ENCODE assay signal across 8 mouse cellular contexts in the genomic region with DNA sequence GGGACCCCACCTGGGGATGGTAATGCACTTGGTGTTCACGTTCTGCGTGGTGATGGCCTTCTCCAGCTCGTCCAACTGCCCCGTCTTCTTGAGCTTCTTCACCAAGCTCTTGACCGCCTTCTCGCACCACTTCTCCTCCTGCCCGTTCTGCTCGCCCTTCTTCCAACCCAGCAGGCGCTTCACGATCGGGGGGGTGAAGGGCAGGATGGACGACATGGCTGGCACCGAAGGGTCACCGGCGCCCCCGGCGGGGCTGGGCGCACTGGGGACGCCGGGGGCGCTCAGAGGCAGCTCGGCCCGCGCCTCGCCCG. TPM values are rescaled to one million over a fixed set of nuclear protein-coding genes. Genes with fewer than 3 reads are reported as not detected.
DNase-seq lines count a peak whose midpoint lies in the region; ATAC-seq and TF ChIP-seq lines count a peak whose summit lies in the region.

No protein-coding gene starts in this region.

- peak overlapping the region; percentile 72 for H3K9ac ChIP-seq in hindbrain, embryonic 16.5 days (ENCODE audit: low read depth, low read length)

- under 1% methylated on average over 26 of the region's 26 CpGs for WGBS in hindbrain, embryonic 16.5 days

- no peaks in the 10 kb centered on the region for H3K36me3 ChIP-seq in hindbrain, embryonic 16.5 days (ENCODE audit: control insufficient read depth, insufficient read depth, low read length)
- H3K36me3 ChIP-seq in myocyte (ENCODE audit: control insufficient read depth, insufficient read depth), result no peaks in the 10 kb centered on the region

- peak overlapping the region; percentile 85 for H3K4me3 ChIP-seq in layer of hippocampus, adult 2 months
- H3K4me3 ChIP-seq in brown adipose tissue, adult 24 weeks (ENCODE audit: insufficient read depth, low read depth, low read length), result peak overlapping the region; percentile 87
- peak overlapping the region; percentile 60 for H3K4me3 ChIP-seq in hindbrain, embryonic 16.5 days (ENCODE audit: low read length)
- peak overlapping the region; percentile 92 for H3K4me3 ChIP-seq in myocyte

- H3K4me1 ChIP-seq in brown adipose tissue, adult 24 weeks (ENCODE audit: control insufficient read depth, insufficient read depth, insufficient read length, low read length), result peaks cover 10% of the 10 kb centered on the region
- peaks cover 36% of the 10 kb centered on the region for H3K4me1 ChIP-seq in hindbrain, embryonic 16.5 days (ENCODE audit: control insufficient read depth, insufficient read depth, low read depth, low read length)

- peaks cover 3% of the 10 kb centered on the region; the same call in 1 of the 2 replicates for H3K9me3 ChIP-seq in hindbrain, embryonic 16.5 days (ENCODE audit: control insufficient read depth, low read length)

- H3ac ChIP-seq in myocyte (ENCODE audit: control insufficient read depth, insufficient read length), result peak overlapping the region; percentile 96

- H3K27ac ChIP-seq in layer of hippocampus, adult 2 months, result peak overlapping the region; percentile 90
- H3K27ac ChIP-seq in brown adipose tissue, adult 24 weeks (replicated peaks; ENCODE audit: low read depth, low read length), result peak overlapping the region; percentile 54
- peak overlapping the region; percentile 80 for H3K27ac ChIP-seq in hindbrain, embryonic 16.5 days (ENCODE audit: low read depth, low read length)

- H3K4me2 ChIP-seq in hindbrain, embryonic 16.5 days (ENCODE audit: low read length), result peak overlapping the region; percentile 99
- peak overlapping the region; percentile 77 for H3K4me2 ChIP-seq in myocyte (ENCODE audit: low read depth)

- no peaks in the 10 kb centered on the region; the same call in 1 of the 2 replicates for H3K27me3 ChIP-seq in hindbrain, embryonic 16.5 days (replicated peaks; ENCODE audit: control insufficient read depth, insufficient read depth, low read length)
- H3K27me3 ChIP-seq in myocyte (ENCODE audit: control insufficient read depth, insufficient read depth, insufficient read length), result no peaks in the 10 kb centered on the region

- ATAC-seq in hindbrain, embryonic 16.5 days, result no peak

- peaks cover 31% of the 10 kb centered on the region for H3K79me2 ChIP-seq in myocyte (ENCODE audit: control insufficient read depth, insufficient read depth)

- no peak for TF ChIP-seq CTCF in layer of hippocampus, adult 2 months (conservative IDR thresholded peaks at IDR 0.05)

- no peak for DNase-seq in layer of hippocampus, adult 2 months (ENCODE audit: low spot score in 2 of 2)
- no peak for DNase-seq in layer of hippocampus, adult 11-12 months (ENCODE audit: low spot score)
- DNase-seq in Muller cell, postnatal 12 days (ENCODE audit: inconsistent ontology term), result no peak
- DNase-seq in layer of hippocampus, adult 8-10 months (ENCODE audit: low spot score in 2 of 2), result no peak
- DNase-seq in retina, embryonic 14.5 days (ENCODE audit: low spot score), result no peak

- TF ChIP-seq POLR2A in myocyte (IDR thresholded peaks at IDR 0.05; ENCODE audit: insufficient read length, low read depth), result no peak

TF ChIP-seq in myocyte, 11 proteins besides CTCF, POLR2A, EP300 and RAD21:
- TF ChIP-seq CEBPB (IDR thresholded peaks at IDR 0.05; ENCODE audit: insufficient read depth, poor library complexity, severe bottlenecking) (no peak), TCF3 (IDR thresholded peaks at IDR 0.05; ENCODE audit: insufficient read length, low read depth) (no peak), SRF (IDR thresholded peaks at IDR 0.05; ENCODE audit: control insufficient read depth, insufficient read length, low read depth) (no peak), MAX (IDR thresholded peaks at IDR 0.05; ENCODE audit: low read depth) (no peak), USF1 (IDR thresholded peaks at IDR 0.05; ENCODE audit: low read depth) (no peak), MYOG (IDR thresholded peaks at IDR 0.05; ENCODE audit: control insufficient read depth in 1 of 3, insufficient read depth in 1 of 3, insufficient read length in 2 of 3, low read depth in 2 of 3) (no peak), E2F4 (IDR thresholded peaks at IDR 0.05; ENCODE audit: insufficient read depth) (no peak), TCF12 (IDR thresholded peaks at IDR 0.05; ENCODE audit: insufficient read depth, poor library complexity, severe bottlenecking) (no peak), POLR2AphosphoS2 (IDR thresholded peaks at IDR 0.05; ENCODE audit: insufficient read length, low read depth) (no peak), MYOD1 (IDR thresholded peaks at IDR 0.05; ENCODE audit: control insufficient read depth in 1 of 3, insufficient read length in 2 of 3, low read depth in 2 of 3) (no peak), REST (IDR thresholded peaks at IDR 0.05; ENCODE audit: insufficient read depth, insufficient read length) (no peak)
TF ChIP-seq in myocyte: peak in this region for 0.

RNA-seq across cellular contexts. Expression of a gene that starts 0.4 kb away (rescaled TPM):
- total RNA-seq in layer of hippocampus, adult 2 months (2021), result 10 to 100 TPM; 48.7 to 49.6 TPM
- 6.3 and 10.3 TPM in 2 replicates for polyA plus RNA-seq in brown adipose tissue, adult 24 weeks (2012; ENCODE audit: insufficient read depth, insufficient read length, missing spikeins)
- 7.7 and 9.3 TPM in 2 replicates for polyA plus RNA-seq in hindbrain, embryonic 16.5 days (2015; fragmentation: Nextera tagmentation; extraction: Ambion mirVana)
- 25.5 TPM for polyA plus RNA-seq in myocyte (2012; fragmentation: generic; extraction: Trizol)
- 10 to 100 TPM; 48.8 to 57.3 (median 53.6) TPM for total RNA-seq in layer of hippocampus, adult 8-10 months (2022)
